Mouse (Mus musculus) fibroblast of lung, adult 2 months (primary cell): Measurements from ENCODE around the gene Tmtc4.

Experiments
- DNase-seq: peaks from one replicate; pipeline ENCODE4 v3.0.0-alpha.2; 2011; ENCODE audit warnings: low read depth

Gene Tmtc4

GRCm38 (mm10) chr14:122983226-122984215 is at the start of gene Tmtc4:
Gene Tmtc4 (minus strand): TSS chr14:122984035.
- peak; percentile 87 for DNase-seq

- DNase-seq, result no peak
Measured at GRCm38 (mm10) chr14:123032435-123032834, 48.6 kb upstream of the Tmtc4 start.

DNA sequence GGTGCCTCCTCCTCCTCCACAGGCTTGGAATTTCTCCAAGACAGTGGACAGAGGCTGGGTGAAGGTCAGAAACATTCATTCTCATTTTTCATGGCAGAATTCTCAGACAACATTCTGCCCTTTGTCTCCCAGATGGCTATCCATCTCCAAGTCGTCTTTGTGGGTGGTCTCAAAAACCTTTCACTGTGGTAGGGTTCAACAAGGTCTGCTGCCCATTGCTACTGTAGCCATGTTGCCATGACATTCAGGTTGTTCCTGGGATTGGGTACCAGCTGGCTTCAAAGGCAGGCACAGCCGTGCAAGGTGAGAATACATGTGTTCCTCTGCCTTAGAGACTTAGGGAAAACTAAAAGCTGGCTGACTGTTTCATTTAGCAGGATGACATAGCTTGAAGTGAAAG is 44.0 kb upstream of the Tmtc4 start:
- no peak for DNase-seq

DNA sequence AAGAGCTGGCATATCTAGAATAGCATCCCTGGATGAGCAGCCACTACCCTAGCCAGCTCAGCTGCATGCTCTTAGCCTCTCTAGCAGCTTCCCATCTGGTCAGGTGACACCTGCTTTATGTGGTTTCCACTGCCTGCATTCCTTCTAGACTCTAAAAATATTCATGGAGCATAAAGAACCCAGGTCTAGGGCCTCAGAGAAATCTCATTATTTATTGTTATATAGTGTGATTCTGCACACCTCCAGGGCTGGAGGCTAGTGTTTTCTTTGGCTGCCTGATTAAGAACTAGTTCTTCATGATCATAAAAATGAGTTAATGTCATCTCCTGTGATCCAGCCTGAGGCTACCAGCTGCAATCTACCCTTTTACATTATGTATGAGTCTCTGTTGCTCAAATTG is 39.1 kb upstream of the Tmtc4 start:
- no peak for DNase-seq

DNA sequence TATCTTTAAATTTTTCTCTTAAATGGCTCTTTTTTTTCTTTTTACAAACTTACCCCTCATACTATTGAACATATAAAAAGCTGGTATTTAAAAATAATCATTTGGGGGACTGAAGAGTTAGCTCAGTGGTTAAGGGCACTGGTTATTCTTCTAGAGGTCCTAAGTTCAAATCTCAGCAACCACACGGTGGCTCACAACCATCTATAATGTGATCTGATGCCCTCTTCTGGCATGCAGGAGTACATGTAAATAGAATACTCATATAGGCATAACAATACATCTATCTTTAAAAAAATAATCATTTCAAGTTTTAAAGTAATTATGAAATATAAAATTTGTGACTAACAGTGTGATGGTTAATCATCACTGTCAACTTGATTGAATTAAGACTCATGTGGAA is 32.5 kb upstream of the Tmtc4 start:
- DNase-seq, result no peak

DNA sequence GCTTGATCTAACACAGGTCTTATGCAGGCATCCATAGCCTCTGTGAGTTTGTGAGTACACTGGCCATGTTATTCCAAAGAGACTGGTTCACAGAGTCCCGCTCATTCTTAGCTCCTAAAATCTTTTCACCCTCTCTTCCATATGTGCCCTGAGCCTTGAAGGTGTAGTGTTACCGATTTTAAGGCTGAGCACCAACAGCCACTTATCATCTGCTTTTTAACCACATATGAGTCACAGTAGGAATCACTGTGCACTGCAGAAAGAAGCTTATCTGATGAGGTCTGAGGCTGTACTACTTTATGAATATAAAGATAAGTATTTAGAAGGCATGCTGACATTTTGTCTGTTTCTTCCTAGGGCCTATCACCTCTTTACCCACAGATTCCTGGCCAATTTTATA is 31.9 kb upstream of the Tmtc4 start:
- no peak for DNase-seq

DNA sequence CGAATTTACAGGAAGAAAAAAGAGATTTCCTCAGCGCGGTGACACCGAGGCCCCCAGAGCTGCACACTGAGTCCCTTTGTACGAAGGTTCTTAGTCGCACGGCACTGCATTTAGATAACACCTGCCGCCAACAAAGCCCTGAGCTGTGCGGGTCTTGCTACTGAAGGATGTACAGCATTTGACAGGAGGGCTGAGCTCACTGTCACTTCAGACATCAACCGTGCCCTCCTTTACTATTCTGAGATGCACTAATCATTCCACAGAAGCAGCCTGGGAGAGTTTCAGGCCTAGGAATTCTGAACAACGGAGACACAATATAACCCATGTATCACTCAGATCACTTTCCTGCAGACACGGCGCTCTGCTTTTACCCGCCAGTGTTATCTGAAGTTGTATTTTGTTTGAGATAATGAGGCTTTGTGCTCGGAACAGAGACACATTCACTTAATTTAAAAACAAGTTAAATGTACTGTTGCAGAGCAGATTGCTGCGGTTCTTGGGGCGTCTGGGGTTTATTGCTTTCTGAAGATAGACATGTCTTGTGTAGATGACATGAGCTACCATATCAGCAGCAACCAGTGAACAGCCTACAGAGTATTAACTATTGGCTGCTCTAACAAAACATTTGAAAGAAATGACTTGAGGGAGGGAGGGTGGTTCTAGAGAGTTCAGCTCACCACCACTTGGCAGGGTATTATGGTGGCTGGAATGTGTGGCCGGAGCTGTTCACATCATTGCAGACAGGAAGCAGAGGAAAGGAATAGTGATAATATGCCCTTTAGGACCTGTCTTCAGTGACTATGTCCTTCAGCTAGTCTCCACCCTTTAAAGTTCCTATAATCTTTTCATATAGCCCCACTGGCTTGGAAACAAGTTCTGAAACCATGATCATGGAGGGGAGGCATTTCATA is 25.5 kb upstream of the Tmtc4 start:
- DNase-seq, result no peak

DNA sequence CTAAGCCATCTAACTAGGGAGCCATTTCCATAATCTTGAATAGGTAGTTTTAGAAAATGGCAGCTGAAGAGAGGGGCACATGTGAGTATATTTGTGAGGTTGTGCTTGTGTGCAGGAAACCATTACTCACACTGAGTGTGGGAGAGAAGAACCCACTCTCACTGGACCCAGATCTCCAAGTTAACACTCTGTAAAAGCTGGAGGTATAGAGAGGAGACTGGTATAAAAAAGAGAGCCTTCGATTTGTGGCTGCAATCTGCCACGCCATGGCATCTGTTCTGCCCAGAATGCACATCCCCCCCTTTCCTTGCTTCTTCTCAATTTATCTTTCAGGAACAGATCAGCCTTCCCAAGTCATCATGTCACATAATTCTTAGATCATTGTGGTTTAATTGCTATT is 24.8 kb upstream of the Tmtc4 start:
- DNase-seq, result no peak

DNA sequence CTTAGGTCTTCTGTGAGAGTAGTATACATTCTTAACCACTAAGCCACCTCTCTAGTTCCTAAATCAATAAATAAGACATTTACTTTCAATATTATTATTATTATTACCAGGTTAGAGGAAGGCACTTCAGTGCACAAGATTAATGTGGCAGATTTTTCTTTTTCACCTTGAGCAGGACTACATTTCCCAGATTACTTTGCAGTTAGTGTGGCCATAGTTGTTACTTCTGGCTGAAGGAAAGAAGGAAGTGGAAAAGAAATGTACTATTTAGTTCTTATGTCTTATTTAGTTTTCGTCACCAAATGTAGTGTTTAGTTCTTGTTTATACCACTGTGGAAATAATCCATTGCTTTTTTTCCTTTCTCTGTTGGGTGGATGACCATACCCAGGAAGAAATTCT is 19.9 kb upstream of the Tmtc4 start:
- DNase-seq, result no peak

DNA sequence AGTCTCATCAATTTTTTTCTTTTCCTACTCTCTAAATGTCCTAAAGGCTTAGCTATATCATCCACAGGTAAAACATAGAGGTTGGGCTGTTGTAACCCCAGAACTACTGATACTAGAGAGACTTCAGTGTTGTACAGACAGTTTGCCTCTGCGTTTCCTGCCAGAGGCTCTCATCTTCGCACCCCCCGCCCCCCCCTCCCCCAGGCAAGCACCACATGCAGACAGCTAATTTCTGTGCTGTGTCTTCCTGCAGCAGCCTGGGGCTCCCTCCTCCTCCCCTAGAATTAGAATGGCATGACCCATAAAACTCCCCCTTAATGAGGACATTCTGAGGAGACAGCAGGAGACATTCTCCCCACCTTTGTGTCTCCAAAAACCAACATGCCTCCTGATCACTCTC is 17.6 kb upstream of the Tmtc4 start:
- no peak for DNase-seq

GRCm38 (mm10) chr14:122997465-122997864 is 13.6 kb upstream of the Tmtc4 start:
- no peak for DNase-seq

- no peak for DNase-seq
Measured at GRCm38 (mm10) chr14:122993935-122994334, 10.1 kb upstream of the Tmtc4 start.

GRCm38 (mm10) chr14:122992937-122993336 is 9.1 kb upstream of the Tmtc4 start:
- DNase-seq, result no peak

- no peak for DNase-seq
Measured at GRCm38 (mm10) chr14:122990521-122991052, 6.8 kb upstream of the Tmtc4 start.

GRCm38 (mm10) chr14:122986404-122986803 is 2.6 kb upstream of the Tmtc4 start:
- no peak for DNase-seq

GRCm38 (mm10) chr14:122982571-122983225 is 1.1 kb downstream of the Tmtc4 start:
- DNase-seq, result peak; percentile 18

DNA sequence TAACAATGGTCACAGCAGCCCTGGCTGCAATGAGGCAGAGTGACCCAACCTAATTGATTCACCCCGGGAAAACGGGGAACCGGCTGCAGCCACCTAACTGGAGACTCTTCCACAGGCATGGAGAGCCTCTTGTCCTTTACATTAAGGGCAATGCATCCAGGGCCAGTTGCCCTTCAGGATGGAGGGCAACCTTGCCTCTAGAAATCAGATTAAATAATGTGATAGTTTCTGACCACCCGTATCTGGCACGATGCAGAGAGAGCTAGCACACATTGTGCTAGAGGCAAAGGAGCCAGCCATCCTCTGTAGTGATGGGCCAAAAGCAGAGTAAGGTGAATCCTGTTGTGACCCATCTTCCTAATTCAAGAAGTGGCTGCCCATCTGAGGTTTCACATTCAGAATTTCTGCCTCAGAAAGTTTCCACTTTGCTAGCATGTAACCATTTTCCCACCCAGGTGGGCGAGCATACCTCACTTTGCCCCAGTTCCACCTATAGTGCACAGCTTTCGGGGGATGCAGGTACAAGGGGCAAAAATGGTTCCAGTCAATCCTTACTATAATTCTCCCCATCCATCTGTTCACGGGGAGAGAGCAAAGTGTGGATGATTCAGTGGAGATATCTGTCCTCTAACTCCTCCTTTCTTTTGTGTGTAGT is 1.9 kb downstream of the Tmtc4 start:
- DNase-seq, result no peak

DNA sequence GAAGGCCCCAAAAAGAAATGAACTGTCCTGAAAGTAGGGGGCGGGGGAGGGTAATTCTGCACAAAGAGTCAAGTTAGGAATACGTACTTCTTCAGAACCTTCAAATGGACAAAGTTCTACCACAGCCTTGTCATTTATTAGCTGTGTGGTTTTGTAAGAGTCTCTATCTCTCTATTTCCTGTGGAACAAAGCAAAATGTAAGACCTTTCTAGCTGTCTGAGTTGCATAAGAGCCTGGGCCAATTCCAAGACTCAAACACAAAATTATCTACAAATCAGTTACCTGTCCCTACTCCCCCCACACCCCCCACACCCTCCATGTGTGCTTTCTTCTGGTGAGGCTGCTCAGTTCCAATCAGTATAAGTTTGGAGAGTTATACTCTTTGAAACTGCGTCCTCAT is 5.0 kb downstream of the Tmtc4 start:
- no peak for DNase-seq

DNA sequence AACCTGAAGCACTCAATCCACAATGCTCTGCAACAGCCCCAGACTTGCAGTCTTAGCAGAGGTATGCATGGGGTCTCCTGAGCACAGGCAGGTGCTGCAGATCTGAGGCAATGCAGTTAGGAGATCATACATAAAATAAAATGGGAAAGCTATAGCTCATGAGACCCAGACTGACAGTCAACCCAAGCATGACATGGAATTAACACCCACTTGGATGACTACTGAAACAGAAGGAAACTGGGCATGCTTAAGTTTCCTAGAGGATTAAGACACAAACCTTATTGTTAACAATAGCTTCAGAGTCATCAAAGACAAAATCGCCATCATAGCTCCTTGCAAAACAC is 6.1 kb downstream of the Tmtc4 start:
- no peak for DNase-seq

- DNase-seq, result no peak
Measured at GRCm38 (mm10) chr14:122977056-122977796, 6.6 kb downstream of the Tmtc4 start.
